Mouse (Mus musculus): ENCODE data around the gene Zfp202.
"Not testable (repeated sequence)": the region's sequence is repeated elsewhere in the genome, so short reads cannot be mapped to it uniquely, and the experiment has no call there.

Zfp202 gene

DNA sequence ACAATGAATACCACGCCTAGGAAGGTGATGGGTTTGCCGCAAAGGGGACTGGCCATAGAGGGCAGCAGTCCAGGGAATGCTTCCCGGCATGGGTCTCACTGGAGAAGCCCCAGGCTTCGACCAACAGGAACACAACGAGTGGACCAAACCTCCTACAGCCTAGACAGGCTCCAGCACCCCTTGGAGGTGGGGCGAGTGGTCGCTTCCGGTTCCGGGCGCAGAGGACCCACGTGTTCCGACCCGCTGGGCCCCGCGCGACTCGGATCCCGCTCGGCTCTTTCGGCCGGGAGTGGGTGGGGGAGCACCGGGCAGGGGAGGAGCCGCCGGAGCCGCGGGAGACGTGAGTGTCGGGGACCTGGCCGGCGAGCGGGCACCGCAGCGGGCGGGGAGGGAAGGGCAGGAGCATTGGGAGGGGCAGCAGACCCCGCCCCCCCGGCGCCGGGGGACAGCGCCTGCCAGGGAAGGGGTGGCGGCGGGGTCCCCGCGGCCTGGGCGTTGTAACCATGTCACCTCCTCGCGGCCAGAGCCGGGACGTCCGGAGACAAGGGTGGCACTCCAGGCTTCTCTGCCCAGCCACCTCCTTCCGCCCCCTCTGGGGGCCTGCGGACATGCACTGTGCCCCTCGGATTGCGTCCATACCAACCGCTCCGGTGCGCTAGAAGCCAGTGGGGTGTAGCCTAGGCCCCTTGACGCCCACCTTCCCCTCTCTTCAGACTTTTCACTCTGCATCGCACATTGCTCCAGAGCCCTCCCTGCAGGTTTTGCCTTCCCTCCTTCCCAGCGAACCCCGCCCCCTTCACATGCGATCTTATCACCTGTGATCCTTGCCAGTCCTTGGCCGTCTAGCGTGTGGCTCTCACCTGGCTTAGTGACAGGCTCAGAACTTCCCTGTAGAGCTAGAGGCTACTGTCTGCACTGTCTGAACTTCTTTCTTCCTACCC is at the start of gene Zfp202:
Gene Zfp202, plus strand, starts transcription at position 219 of the 941 bp plus-strand sequence.
- DNase-seq (ENCODE audit: low read depth, low spot score) = peak; percentile 93

DNA sequence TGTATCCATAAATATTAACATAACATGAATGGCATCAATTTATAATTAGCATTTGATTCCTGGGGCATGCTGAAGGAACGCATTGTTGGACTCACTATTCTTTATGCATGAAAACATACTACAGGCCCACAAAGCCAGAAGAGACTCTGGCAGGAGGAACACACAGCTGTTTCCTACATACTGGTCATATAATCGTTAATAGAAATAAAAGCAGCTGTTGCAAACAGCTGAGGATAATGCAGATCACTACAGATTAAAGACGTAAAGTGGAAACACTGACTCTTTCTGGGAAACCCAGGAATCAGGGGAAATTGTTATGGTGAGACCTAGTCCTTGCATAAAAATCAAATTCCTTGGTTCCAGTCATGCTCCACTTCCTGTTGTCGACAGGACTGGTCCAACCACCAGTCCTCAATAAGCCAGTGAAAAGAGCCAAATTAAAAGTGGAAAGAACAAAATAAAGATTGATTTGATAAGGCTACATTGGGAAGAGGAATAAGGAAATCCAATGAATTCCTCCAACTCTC is 36.9 kb upstream of the Zfp202 start:
- no peak for DNase-seq (ENCODE audit: low read depth, low spot score)

DNA sequence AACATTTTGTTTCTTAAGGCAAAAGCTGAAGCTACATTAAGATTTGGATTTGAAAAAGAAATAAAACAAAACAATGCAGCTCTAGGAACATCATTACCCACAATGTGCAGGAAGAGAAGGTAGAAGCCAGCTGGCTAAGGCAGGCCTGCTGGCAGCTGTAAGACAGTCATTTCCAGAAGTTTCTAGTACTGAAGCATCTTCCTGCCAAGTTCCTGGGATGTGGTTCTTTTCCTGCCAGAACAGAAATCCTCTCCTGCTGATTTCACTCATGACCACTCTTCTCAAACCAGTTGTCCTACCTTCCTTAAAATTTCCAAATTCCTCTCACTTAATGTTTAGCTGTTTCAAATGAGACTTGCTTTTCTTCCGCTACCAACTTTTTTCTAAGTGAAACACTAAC is 25.7 kb upstream of the Zfp202 start:
- DNase-seq (ENCODE audit: low read depth, low spot score) = peak; percentile 9

DNA sequence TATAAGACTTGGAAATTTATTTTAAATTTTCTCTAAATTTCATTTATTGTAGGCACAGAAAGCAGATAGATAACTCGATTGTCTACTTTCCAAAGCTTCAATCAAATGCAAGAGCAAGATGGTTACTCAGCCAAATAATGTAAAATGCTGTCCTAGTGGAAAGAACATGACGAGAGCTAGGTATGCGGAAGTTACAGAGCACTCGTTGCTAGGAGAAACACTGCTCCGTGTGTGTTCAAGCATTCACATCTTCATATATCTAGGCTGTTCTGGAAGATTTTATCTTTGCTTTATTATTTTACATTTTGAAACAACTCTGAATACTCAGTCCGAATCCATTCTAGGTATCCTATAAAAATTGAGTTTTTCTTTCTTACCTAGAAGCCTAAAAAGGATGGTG is 15.1 kb upstream of the Zfp202 start:
- DNase-seq (ENCODE audit: low read depth, low spot score) = no peak

DNA sequence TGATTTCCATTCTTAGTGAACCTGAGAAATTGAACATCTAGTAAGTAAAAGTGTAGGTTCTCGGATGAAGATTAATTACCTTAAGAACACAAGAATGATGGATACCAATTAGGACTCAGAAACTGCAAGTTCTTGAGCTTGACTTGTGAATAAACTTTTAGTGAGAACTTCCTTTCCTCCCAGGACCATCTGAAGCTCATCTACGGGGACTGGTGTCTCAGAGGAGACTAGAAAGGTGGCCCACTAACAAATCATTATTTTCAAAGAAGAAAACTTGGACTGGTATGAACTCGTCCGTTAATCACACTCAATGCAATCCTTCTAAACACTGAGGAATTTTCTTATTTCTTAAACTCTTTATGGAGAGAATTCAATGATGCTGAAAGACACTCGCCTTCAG is 11.5 kb upstream of the Zfp202 start, which contains the start of gene Olfr986:
Gene Olfr986, plus strand, starts transcription at position 301 of the 400 bp plus-strand sequence.
- DNase-seq (ENCODE audit: low read depth, low spot score) = no peak

DNA sequence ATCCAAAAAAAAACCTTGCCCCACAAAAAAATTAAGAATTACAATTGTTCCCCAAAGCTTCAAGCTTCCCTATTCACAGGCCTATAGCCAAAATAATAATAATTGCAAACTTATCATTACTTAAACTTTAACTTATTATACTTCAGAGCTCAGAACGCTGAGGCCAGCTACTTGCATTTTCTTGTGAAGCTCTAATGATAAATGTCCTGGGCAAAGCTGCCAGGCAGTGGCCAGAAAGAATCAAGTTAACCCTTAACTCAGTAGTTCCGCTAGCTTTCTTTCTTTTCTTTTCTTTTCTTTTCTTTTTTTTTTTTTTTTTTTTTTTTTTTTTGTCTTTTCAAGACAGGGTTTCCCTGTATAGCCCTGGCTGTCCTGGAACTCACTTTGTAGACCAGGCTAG is 7.0 kb upstream of the Zfp202 start:
- not testable (repeated sequence) for DNase-seq (ENCODE audit: low read depth, low spot score)

DNA sequence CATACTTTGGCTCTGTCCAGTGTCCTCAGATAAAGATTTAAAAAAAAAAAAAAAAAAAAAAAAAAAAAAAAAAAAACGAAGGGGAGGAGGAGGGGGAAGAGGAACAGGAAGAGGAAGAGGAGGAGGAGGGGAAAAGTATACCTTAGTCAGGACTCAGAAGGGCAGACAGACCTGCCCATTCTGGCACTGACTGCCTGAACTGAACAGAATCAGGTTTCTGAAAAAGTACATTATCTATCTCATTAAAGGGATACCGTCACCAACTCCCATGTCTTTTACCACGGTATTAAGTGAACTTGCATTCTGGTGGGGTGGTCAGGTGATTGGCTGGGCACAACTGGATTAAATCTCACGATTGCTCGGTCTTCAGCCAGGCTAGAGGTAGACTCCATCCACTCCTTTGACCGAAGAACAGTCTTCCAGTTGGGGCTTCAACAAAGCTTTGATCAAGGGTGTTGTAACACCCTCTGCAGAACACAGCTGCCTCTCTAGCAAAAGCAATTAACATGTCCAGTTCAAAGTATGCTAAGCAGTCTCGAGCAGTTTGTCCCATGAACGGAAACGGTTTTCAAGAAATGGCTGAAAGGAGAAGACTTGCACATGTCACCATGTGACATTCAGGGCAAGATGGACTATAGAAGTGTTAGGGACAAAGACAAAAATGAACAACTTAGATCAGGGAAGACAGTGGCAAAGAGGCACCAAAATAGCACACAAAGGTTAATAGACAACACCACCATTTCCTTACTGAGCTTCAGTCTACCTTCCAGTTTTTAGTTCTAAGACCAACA is 835 bp upstream of the Zfp202 start:
- no peak for DNase-seq (ENCODE audit: low read depth, low spot score)

DNA sequence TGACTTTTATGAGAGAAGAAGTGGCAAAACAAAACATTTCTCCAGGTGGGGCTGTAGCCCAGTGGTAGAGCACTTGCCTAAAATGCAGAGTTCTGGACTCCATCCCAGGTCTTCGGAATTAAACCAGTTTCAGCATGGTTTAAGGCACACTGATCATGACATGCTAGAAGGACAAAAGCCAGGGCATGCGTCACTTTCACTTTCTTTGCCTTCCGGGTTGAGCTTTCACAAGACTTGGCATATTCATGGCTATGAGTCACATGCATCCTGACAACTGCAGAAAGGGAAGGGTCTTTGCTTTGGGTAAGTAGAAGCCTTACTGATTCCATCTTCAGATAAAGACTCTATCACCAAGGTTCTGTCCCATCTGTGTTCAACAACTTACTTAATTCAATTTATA is 3.9 kb downstream of the Zfp202 start:
- DNase-seq (ENCODE audit: low read depth, low spot score) = no peak

DNA sequence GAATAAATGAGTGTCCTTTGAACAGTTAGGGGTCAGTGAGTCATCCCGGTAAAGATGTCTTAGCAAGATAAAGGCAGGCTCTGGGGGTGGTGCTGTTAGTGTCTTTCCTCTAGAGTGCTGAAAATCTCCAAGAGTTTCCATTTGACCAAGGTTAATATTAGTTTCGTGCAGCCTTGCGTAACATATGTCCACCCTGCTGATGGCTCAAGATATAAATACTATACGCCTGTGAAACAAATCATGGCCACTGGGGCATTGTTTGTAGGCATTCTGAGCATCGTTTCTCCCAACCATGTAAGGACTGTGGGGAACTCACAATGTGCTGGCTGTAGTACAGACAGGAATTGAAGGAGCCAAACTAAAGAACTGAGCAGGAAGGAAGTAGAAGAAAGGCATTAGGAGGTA is 14.4 kb downstream of the Zfp202 start:
- no peak for DNase-seq (ENCODE audit: low read depth, low spot score)

DNA sequence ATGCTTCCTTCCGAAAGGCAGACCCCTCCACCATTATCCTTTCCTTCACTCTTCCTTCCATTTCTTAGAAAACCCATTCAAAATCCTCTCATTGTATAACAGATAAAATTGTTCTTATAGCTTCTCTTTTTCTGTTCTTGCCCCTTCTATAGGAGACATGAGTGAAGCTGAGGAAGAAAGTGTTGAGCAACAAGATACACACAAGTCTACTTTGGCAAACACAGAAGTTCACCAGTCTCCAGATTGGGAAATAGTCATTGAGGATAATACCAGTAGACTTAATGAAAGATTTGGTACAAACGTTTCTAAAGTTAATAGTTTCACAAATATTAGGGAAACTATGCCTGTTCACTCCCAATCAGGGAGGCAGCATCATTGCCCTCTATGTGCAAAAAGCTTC is 18.6 kb downstream of the Zfp202 start:
- DNase-seq (ENCODE audit: low read depth, low spot score) = no peak

DNA sequence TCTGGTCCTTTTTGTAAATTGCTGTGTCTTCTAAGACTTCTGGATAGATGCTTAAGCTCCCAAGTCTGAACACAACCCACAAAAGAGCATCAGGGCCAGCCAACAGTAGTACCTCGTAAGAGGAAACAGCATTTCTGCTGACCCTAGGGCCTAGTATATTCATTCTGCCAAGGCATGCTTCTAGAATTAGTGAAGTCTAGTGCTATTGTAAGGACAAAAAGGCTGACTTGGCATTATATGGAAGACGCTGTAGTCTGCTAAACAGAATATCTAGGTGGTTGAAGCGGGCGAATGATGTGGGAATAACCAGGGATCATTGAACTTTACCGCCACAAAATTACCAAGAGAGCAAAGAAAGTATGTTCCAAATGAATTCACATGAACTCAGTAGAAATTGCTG is 21.9 kb downstream of the Zfp202 start:
- no peak for DNase-seq (ENCODE audit: low read depth, low spot score)

DNA sequence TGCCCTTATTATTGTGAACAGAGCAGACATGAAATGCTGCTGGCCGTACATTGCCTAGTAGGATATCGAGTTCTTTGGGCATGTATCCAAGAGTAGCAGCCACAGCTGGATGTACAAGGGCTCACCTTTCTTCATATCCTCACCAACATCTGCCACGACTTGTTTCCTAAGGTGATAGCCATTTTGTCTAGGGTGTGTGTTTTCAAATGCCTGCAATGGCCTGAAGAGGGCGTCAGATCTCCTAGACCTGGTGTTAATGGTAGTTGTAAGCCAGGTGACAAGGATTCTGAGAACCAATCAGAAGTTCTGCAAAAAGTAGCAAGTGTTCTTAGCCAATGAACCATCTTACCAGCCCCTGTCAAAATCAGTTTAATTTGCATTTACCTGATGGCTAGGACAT is 24.5 kb downstream of the Zfp202 start:
- DNase-seq (ENCODE audit: low read depth, low spot score) = no peak

DNA sequence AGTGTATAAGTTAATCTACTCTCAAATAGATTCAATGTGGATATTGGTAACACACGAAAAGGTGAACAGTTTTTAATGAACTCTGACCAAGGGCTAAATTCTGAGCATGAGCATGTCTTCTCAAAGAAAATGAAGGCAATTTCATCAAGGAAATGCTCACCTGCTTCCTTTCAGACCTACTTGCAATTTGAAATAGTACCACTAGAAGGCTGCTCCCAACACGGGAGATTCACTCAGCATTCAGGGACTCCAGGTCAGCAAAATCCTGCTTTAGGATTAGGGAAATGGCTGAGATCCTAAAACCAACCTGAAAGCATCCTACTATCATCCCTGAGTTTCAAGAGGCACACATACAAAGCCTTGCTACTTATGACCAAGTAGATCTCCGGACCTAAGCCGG is 32.2 kb downstream of the Zfp202 start:
- DNase-seq (ENCODE audit: low read depth, low spot score) = no peak

DNA sequence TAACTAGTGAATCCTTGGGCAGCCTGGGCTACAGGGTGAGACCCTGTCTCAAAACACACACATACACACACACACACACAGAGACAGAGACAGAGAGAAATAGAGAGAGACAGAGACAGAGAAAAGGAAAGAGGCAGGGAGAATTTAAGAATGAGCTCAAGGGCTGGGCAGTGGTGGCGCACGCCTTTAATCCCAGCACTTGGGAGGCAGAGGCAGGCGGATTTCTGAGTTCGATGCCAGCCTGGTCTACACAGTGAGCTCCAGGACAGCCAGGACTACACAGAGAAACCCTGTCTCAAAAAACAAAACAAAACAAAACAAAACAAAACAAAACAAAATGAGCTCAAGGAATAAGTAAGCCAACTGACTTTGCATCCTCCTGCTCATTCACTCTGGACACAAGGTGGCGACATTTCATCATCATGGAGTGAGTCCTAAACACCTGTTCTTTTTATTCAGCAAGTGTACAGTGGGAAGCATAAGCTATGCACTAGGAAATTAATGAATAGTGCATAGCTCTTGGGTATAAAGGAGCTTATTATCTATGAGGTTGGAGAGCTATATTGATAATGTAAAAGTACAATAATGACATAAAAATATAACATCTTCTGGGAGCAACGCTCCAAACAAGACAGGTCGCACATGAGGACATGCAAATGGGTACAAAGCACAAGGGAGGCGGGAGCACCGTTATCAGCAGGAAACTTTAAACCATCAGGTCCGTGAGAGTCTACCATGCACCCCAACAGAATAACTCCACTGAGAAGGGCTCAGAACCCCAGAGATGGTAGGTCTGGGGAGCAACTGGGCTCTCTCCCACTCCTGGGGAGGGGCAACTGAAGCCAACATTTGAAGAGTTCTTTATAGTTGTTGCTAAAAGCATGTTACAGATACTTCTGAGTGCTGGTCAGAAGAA is 36.0 kb downstream of the Zfp202 start:
- peak; percentile 94 for DNase-seq (ENCODE audit: low read depth, low spot score)

DNA sequence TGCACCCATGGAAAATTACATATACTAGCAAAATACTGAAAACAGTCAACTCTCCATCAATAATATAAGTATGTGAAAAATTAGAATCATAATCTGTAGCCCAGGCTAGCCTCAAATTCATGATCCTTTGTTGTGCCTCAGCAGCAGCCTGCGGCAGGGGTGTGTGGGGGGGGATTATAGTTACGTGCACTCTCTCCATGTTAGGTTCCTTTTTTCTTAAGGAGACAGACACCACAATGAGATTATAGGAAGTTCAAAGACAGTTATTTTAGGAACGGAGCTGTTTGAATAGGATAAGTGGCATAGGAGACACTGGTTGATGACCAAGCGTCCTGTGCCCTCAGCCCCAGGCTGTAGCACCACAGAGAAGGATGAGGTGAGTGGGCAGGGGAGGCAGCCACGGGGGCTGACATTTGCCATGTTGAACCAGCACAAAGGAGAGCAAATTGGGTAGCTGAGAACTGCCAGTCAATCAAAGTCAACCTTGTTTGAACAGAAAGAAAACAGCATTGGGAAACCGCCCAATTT is 36.8 kb downstream of the Zfp202 start:
- DNase-seq (ENCODE audit: low read depth, low spot score) = no peak

DNA sequence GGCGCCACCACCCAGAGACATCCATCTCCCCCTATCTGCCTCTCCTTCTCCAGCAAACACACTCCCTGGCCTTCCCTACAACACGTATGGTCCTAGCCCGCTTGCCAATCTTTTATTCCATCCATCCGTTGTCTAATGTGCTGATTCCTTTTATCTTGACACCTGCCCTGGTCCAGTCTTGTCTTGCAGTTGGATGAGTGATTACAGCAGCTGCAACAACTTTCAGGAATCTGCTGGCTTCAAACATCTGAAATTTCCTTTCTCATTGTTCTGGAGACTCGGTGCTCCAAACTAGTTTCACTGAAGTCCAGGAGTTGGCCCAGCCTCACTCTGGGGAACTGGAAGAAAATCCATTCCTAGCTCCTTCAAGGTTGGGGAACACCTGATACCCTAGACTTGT is 37.4 kb downstream of the Zfp202 start:
- no peak for DNase-seq (ENCODE audit: low read depth, low spot score)

DNA sequence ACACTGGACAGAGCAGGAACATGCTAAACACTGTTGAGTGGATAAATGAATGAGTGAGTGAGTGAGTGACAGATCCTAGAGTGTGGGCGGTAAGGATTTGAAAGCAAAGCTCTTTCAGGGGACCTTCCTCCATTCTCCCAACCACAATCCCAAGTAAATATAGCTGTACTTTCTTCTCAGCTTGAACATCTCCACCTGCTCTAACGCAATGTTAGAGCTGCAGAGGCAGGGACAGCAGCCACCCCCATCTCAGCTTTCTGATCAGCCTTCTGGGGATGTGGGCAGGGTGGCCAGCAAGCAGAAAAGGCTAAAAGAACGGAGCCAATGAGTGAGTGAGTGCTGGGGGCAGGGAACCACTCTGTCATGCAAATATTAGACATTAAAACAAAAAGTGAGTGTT is 38.9 kb downstream of the Zfp202 start:
- DNase-seq (ENCODE audit: low read depth, low spot score) = peak; percentile 57

DNA sequence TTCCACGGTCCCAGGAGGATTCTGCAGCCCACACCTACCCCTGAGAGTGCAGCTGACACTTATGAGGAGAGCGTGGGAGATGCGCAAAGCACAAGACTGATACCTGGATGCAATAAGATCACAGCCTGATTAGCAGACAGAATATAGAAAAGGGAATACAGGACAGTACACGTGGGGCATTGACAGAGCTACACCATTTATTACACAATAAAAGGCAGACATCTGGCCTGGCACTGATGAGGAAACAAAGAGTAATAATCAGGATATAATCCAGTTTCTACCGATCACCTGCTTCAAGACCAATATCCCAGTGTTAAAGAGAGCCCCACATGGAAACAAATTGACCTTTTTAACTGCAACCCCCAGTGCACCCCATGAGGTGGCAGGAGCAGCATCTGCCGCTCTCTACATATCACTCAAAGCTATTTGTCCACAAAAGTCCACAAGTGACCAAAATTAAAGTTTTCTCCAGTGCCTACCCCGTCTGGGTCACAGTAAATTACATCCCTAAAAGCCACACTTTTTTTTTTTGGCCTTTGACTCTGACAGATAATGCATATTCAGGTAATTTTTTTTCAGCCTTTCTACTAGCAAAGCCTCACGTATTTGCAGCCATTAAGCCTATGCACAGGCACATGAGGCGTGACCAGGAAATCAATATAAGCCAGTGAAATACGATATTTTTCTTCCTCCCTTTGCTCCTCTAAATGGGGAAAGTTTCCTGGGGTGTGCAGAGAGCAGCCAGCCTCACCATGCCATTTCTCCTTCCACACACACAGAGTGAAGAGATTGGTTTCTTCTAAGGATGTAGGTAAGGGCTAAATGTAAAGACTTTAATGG is 42.3 kb downstream of the Zfp202 start:
- no peak for DNase-seq (ENCODE audit: low read depth, low spot score)

DNA sequence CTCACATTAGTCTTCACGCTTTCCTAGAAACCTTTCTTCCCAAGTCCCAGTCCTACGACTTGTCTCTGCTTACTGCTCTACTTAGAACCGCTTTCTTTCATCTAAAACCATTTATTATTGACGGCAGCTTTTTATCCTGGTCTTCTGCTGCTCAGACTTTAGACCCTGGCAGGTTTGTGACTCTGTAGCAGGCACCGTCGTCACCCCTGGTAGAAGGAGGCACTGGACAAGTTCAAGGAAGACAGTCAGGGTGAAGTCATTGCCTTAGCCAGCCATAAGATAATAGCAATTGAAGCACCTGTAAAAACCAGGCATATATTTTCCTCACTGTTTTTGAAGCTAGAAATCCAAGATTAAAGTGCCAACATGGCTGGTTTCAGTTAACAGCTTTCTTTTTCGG is 43.1 kb downstream of the Zfp202 start:
- no peak for DNase-seq (ENCODE audit: low read depth, low spot score)

DNA sequence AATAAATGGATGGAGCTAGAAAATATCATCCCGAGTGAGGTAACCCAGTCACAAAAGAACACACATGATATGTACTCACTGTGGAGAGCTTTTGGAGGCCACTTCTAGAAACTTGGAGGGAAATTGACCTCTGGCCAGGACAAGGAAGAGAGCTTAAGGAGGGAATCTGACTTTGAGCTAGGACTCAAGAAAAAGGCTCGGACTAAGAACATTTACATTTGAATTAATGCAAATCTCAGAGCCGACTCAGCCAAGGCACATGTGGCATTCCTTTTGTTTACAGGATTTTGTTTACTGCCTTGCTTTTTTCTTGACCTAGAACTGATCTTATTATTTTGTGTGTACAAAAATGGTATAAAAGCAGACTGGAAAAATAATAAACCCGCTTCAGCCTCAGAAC is 47.6 kb downstream of the Zfp202 start:
- DNase-seq (ENCODE audit: low read depth, low spot score) = no peak
